Mouse (Mus musculus) small intestine, adult 2 months (tissue): ENCODE results near the gene Thada.

Experiments
- CTCF ChIP-seq: fragments of 200-500 bp; IDR thresholded peaks from 2 replicates; pipeline ENCODE4 v1.5.1; 2012; ENCODE audit warnings: low read depth, mild to moderate bottlenecking, control low read depth, inconsistent platforms, low read length, moderate library complexity, mixed read lengths; ENCODE audit not compliant: insufficient replicate concordance, insufficient read length; ENCODE audit errors: extremely low read depth
- POLR2A ChIP-seq: fragments of 200-500 bp; IDR thresholded peaks from 2 replicates; pipeline ENCODE4 v1.6.1; 2012; ENCODE audit warnings: low read depth, mild to moderate bottlenecking, control low read depth, inconsistent platforms, low read length, moderate library complexity

- TF ChIP-seq POLR2A (no peak), CTCF (no peak)
Observed at GRCm38 (mm10) chr17:84435012-84435411, 31.0 kb downstream of the Thada start.
